Mouse (Mus musculus): ENCODE measurements around the gene Gsc2.
A peak's percentile ranks its signal among the peaks of the same experiment; 100 is the strongest.

DNA sequence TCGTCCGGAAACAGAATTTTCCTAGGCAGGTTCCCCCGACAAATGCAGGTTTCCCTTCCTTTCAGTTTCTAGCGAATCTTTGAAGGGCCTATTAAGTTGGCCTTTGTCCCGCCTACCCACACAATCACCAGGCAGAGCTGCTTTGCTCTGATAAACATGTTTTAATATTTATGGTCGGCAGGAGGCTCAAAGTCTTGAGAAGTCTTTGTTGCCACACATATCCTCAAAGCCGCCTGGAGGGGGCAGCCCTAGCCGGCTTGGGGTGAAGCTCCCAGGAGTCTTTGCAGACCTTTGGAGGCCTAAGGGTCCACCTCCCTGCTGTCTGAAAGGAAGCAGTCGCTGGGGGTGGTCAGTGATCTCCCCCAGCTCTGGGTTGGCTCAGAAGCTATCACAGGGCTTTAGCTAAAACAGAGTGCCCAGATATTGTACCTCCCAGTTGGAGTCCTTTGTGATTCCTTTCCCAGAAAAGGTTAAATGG lies 13.8 kb upstream of the Gsc2 start:
- TF ChIP-seq CTCF (IDR thresholded peaks at IDR 0.05; ENCODE audit: borderline replicate concordance, control insufficient read depth, extremely low read depth, insufficient read depth, low read length, poor library complexity) (peak; percentile 59; the same call in 1 of the 2 replicates), POLR2A (IDR thresholded peaks at IDR 0.05; ENCODE audit: control insufficient read depth, extremely low read depth, insufficient read depth, low read length, poor library complexity) (no peak)

Data from thymus, adult 2 months (tissue).